Mouse (Mus musculus) left cerebral cortex, adult 2 months (tissue): ENCODE results near the gene Frat2. TPM values are rescaled to one million over a fixed set of nuclear protein-coding genes. Genes with fewer than 3 reads are reported as not detected.
A peak's percentile ranks its signal among the peaks of the same experiment; 100 is the strongest.

ENCODE experiments used
- DNase-seq, 2 experiments: peaks; one replicate each; pipeline ENCODE4 v3.0.0; 2021 to 2022; ENCODE audit warnings: low spot score in 2 of 2, mixed read lengths in 1 of 2; ENCODE audit errors: extremely low spot score in 1 of 2
- H3K27ac ChIP-seq: fragments of 200-600 bp; 2 replicates; pipeline ENCODE4 v1.8.1; 2022
- H3K4me3 ChIP-seq: fragments of 200-600 bp; 2 replicates; pipeline ENCODE4 v1.8.1; 2022
- CTCF ChIP-seq: fragments of 200-600 bp; IDR thresholded peaks from 2 replicates; pipeline ENCODE4 v1.8.1; 2022; ENCODE audit warnings: antibody characterized with exemption, mild to moderate bottlenecking, moderate library complexity
- intact Hi-C: fragments of 180-260 bp; cut with DNase I; formaldehyde crosslinking; loops from one replicate; pipeline ENCODE4 v1.15.1; 2025
- total RNA-seq, 2 experiments: library from RNA; stranded (reverse); gene quantifications; 2 replicates each; pipeline ENCODE4 v1.2.3; 2021

Gene Frat2
- total RNA-seq, 2 experiments from 2014 or later: 7.7 to 8.4 TPM

DNA sequence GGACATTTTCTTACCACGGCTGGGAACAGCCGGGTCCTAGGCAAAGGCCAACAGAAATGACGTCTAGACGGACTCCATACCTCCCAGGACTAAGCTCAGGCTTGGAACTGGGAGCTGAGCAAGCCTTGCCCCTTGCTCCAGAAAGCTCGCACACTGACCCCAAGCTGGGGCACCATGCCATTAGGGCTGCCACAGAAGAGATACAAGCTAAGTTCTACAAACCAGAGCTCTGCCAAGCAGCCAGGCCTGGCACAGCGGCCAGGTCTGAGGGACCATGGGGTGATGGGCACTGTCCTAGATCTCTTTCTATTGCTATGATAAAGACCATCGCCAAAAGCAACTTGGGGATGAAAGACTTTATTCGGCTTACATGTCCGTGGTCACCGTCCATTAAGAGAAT lies 35.4 kb downstream of the Frat2 start:
- DNase-seq: no peak
- intact Hi-C loops: no loop called here
- no peak for TF ChIP-seq CTCF

DNA sequence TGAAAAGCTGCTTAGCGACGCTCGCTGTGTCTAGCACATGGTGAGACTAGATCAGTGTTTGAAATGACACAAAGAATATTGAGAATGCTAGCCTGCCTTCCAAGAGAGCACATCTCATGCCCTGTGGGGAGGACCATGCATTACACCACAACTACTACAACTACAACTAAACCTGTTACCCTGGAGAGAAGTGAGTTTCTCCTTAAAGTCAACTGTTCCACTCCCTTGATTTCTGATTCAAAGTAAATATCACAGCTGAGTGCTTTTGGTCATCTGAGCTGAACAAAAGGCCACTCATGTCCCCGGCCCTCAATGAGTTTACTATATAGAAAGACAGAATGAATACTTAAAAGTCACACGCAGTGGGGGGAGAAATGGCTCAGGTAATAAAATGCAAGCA lies 37.9 kb downstream of the Frat2 start:
- no peak for DNase-seq
- intact Hi-C loops: no loop called here
- TF ChIP-seq CTCF: no peak
- Histone ChIP-seq H3K27ac (no peak overlapping the region), H3K4me3 (no peak overlapping the region)

More for the DNA sequence above, 35.4 kb downstream of the Frat2 start:
- Histone ChIP-seq H3K27ac (no peak overlapping the region), H3K4me3 (no peak overlapping the region)

DNA sequence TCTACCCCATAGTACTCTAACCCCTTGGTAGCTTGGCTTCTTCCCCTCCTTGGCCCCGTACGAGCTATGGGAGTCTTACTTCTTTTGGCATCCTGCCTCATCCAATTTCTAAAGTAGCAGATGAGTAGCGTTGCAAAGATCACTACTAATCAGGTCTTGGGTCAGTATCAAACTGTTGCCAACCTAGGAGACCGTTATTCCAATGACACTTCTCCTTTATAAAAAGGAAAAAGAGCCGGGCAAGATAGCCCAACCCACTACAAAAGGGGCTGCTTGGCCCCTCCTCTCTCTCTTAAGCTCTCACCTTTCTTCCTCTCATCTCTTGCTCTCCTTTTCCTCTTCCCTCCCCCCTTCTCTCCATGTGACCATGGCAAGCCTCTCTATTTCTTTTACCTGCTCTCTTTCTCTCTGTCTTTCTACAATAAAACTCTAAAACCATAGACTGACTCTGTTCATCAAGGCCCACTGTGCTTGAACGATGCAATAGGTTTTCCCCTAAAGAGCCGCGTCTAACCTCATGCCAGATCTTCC lies 39.8 kb downstream of the Frat2 start:
- intact Hi-C loops: no loop called here
- TF ChIP-seq CTCF: no peak
- no peak for DNase-seq
- Histone ChIP-seq H3K27ac (no peak overlapping the region), H3K4me3 (no peak overlapping the region)

DNA sequence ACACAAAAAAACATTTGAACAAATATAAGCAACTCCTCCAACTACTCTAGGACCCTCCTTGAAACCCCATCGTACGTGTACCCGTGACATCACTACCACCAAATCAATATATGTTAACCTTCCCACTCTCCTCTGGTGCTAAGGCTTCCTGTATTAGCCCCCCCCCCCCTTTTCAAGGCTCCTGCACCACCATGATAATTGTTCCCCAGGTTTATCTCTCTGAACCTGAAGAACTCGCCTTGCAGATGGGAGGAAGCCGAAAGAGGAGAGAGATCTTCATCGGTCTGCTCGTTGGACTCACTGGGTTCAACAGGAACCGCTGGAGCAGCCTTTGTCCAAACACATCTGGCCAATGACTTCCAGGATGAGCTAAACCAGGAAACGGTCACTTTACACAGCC lies 40.4 kb downstream of the Frat2 start:
- DNase-seq: no peak
- TF ChIP-seq CTCF: no peak
- intact Hi-C loops: no loop called here
- Histone ChIP-seq H3K27ac (no peak overlapping the region), H3K4me3 (no peak overlapping the region)

DNA sequence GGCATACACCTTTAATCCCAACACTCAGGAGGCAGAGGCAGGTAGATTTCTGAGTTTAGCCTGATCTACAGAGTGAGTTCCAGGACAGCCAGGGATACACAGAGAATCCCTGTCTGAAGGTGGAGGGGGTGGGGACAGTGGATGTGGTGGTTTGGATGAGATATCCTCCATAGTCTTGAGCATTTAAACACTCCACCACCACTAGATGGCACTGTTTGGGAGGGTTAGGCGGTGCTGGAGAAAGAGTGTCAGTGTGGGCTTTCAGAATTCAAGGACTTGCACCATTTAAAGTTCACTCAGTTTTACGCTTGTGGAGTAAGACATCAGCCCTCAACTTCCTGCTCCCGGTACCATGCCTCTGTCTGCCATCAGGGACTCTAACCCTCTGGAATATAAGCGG lies 42.1 kb downstream of the Frat2 start:
- DNase-seq: no peak
- intact Hi-C loops: no loop called here
- peak; percentile 8; the same call in 1 of the 2 replicates for TF ChIP-seq CTCF
- no peak overlapping the region for H3K27ac ChIP-seq
- no peak overlapping the region for H3K4me3 ChIP-seq

DNA sequence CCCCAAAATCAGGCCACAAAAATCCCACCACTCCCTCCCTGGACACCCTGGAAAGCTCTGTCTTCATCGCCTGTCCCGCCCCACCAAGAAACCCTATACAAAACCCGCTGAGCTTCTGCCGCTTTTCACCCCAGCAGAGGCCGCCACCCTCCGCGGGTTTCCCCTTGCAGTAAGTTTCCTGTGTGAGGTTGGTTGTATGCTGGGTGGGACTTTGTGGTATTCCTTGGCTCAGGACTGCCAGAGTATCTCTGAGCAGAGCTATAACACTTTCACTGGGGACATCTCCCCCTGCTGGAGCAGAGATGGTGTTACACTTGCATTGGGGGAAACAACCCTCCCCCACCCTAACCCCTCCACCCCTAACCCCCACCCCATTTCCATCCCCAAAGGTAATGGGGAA lies 44.6 kb downstream of the Frat2 start:
- no peak for DNase-seq
- intact Hi-C loops: loop anchor here (5.0 kb wide), 1 partner anchor 44 kb away; the partner anchor contains the start of gene Frat2
- no peak overlapping the region for H3K4me3 ChIP-seq
- no peak overlapping the region for H3K27ac ChIP-seq
- TF ChIP-seq CTCF: peak; percentile 40

DNA sequence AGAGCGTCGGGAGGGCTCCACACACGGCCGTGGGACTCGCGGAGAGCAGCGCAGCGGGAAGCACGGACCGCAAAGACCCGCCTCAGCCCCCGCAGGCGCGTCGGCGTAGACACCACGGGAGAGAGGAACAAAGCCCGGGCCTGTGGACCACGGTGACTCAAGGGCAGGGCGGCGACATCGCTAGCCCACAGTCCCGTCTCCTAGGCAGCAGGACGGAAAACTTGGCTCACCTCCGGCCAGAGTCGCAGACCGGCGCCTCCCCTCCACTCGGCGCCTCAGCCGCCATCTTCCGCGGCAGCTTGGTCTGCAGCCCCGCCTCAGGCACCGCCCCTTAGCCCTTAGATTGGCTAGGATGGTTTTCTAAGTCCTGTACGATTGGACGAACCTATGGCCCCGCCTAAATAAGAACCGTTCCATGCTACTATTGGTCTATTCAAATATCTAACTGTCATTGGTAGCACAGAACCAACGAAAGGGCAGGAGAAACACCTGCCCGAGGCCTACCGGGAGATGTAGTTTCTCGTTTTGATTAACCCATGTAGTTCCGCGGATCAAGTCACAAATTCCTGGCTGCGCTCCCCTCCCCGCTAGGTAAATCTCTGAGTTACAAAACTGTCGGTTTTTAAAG lies 46.1 kb downstream of the Frat2 start, which contains the start of gene Arhgap19:
Gene Arhgap19, minus strand, starts transcription at position 306 of the 628 bp plus-strand sequence.
- DNase-seq: peak; percentile 82 to 86
- TF ChIP-seq CTCF: no peak; the same call in 1 of the 2 replicates
- H3K4me3 ChIP-seq: peak within 1 kb of the TSS; percentile 55
- peak within 1 kb of the TSS; percentile 41; the same call in 1 of the 2 replicates for H3K27ac ChIP-seq
- intact Hi-C loops: loop anchor here (5.0 kb wide), 1 partner anchor 45 kb away; the partner anchor contains the start of gene Frat2

DNA sequence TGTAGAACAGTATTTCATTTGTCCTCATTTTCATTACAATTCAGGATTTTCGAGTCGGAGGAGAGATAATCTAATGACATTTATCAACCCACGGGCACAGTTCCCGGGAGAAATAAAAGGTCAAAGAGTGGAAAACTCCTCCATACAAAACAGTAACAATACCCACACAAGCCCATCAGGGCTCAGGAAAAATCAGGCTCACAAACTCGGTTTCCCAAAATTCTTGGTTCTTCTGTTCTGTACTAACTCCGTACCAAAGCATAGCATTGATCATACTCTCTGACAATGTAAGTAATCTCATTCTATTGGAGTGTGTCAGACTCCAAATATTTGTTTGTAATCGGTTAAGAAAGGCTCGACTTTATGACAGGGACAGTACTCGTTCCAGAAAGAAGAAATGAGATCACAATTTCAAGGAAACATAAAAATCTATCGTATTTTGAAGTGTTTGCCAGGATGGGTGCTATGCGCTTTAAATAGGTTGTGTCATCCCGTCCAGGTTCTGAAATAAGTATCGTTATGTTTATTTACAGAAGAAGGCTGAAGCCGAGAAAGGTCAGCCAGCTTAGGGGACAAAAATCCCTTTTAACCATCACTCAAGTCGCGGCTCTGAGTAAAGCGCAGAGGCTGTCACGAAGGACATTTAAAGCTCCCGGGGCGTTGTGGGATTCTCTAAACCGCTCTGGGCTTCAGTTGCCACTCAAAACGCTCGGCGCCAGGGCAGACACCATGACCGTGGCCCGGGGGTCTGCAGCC lies 46.8 kb downstream of the Frat2 start:
- no peak for TF ChIP-seq CTCF
- peak overlapping the region; percentile 55 for H3K4me3 ChIP-seq
- no peak for DNase-seq
- intact Hi-C loops: loop anchor here (5.0 kb wide), 1 partner anchor 46 kb away; the partner anchor contains the start of gene Frat2
- H3K27ac ChIP-seq: peak overlapping the region; percentile 41; the same call in 1 of the 2 replicates

DNA sequence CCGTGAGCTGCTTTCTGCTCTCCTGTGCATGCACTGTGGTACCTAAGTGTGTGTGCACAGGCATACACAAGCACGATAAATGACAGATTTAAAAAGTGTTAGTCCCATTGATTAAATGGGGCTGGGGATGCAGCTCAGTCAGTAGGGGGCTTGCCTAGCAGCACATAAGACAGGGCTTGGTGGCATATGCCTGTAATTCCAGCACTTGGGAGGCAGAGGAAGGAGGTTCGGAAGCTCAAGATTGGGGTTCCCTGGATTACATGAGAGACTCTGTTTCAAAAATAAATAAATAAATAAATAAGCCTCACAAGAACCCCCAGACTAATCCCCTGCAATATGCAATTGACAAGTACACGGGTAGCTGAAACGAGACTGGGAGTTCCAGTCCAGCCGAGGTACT lies 47.5 kb downstream of the Frat2 start:
- TF ChIP-seq CTCF: no peak
- intact Hi-C loops: loop anchor here (5.0 kb wide), 1 partner anchor 47 kb away; the partner anchor contains the start of gene Frat2
- Histone ChIP-seq H3K4me3 (no peak overlapping the region), H3K27ac (no peak overlapping the region)
- DNase-seq: no peak

DNA sequence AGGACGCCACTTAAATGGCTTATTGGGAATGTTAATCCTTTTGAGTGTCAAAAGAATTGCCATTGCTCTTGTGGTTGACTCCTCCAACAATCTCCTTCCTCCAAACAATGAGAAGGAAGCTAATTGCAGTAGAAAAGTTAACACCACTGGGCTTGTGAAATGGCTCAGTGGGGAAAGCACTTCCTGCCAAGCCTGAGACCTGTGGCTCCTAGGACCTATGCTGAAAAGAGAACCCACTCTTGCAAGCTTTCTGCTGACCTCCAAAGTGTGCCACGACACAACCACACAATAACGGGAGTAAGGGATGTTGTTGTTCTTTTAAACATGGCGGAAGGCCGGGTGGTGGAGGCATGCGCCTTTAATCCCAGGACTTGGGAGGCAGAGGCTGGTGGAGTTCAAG lies 50.4 kb downstream of the Frat2 start:
- no peak overlapping the region for H3K4me3 ChIP-seq
- intact Hi-C loops: no loop called here
- no peak for TF ChIP-seq CTCF

DNA sequence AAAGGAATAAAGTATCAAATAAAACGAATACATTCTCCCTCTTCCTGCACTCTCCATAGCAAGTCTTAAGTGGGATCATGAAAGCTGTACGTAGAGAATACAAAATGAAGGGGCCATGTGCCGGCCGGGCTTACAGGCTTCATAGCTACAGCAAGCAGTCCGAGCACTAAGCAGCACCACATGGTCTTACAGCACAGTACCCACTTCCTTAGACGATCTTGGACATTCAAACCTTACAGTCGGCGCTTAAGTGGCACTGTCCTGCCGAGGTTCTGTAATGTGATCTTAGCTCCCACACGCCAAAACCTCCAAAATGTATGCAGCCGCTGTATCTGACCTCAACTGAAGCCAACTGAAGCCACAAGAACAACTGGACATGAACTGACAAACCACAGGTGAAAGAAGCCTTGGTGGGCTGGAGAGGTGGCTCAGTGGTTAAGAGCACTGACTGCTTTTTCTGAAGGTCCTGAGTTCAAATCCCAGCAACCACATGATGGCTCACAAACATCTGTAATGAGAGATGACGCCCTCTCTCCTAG lies 51.1 kb downstream of the Frat2 start:
- TF ChIP-seq CTCF: no peak
- H3K4me3 ChIP-seq: no peak overlapping the region
- DNase-seq: no peak
- intact Hi-C loops: no loop called here
- no peak overlapping the region for H3K27ac ChIP-seq

More for the DNA sequence above, 50.4 kb downstream of the Frat2 start:
- H3K27ac ChIP-seq: no peak overlapping the region
- no peak for DNase-seq
